Mouse (Mus musculus) heart, postnatal 4 days (tissue): ENCODE results near the gene Washc3. TPM values are rescaled to one million over a fixed set of nuclear protein-coding genes. Genes with fewer than 3 reads are reported as not detected.
A peak's percentile ranks its signal among the peaks of the same experiment; 100 is the strongest.

Experiments used
- DNase-seq: peaks from one replicate; pipeline ENCODE4 v3.0.0; 2021
- total RNA-seq, 2 experiments: library from RNA; stranded (reverse); gene quantifications; 2 replicates each; pipeline ENCODE4 v1.2.3; 2021

The Washc3 gene
- 10 to 100 TPM; 24.5 to 24.7 TPM for total RNA-seq

GRCm38 (mm10) chr10:88200951-88201638 lies at the start of gene Washc3:
Washc3 (plus strand) TSS chr10:88201093.
- DNase-seq, result peak; percentile 93

GRCm38 (mm10) chr10:88151658-88152057 lies 49.2 kb upstream of the Washc3 start:
- no peak for DNase-seq

GRCm38 (mm10) chr10:88162096-88162495 lies 38.8 kb upstream of the Washc3 start:
- DNase-seq, result no peak

- DNase-seq, result no peak
Observed at GRCm38 (mm10) chr10:88162676-88163075, 38.2 kb upstream of the Washc3 start.

GRCm38 (mm10) chr10:88166158-88166557 lies 34.7 kb upstream of the Washc3 start:
- DNase-seq, result no peak

GRCm38 (mm10) chr10:88167438-88168077 lies 33.3 kb upstream of the Washc3 start:
- DNase-seq, result no peak

- no peak for DNase-seq
Observed at GRCm38 (mm10) chr10:88200541-88200940, 352 bp upstream of the Washc3 start.

GRCm38 (mm10) chr10:88201650-88202049 lies 757 bp downstream of the Washc3 start:
- DNase-seq, result no peak

- no peak for DNase-seq
Observed at GRCm38 (mm10) chr10:88202581-88202980, 1.7 kb downstream of the Washc3 start.

- no peak for DNase-seq
Observed at GRCm38 (mm10) chr10:88203236-88203635, 2.3 kb downstream of the Washc3 start.

- DNase-seq, result no peak
Observed at GRCm38 (mm10) chr10:88212644-88213043, 11.8 kb downstream of the Washc3 start.

- no peak for DNase-seq
Observed at GRCm38 (mm10) chr10:88214800-88215514, 14.1 kb downstream of the Washc3 start.

- no peak for DNase-seq
Observed at GRCm38 (mm10) chr10:88218161-88218560, 17.3 kb downstream of the Washc3 start.

- DNase-seq, result no peak
Observed at GRCm38 (mm10) chr10:88221718-88222117, 20.8 kb downstream of the Washc3 start.

- DNase-seq, result no peak
Observed at GRCm38 (mm10) chr10:88225421-88225820, 24.5 kb downstream of the Washc3 start.

- no peak for DNase-seq
Observed at GRCm38 (mm10) chr10:88227962-88228361, 27.1 kb downstream of the Washc3 start.

- DNase-seq, result no peak
Observed at GRCm38 (mm10) chr10:88228521-88229017, 27.7 kb downstream of the Washc3 start.

GRCm38 (mm10) chr10:88231671-88232070 lies 30.8 kb downstream of the Washc3 start:
- DNase-seq, result no peak

- no peak for DNase-seq
Observed at GRCm38 (mm10) chr10:88232765-88233164, 31.9 kb downstream of the Washc3 start.

GRCm38 (mm10) chr10:88244681-88245080 lies 43.8 kb downstream of the Washc3 start:
- no peak for DNase-seq

- DNase-seq, result no peak
Observed at GRCm38 (mm10) chr10:88250300-88250699, 49.4 kb downstream of the Washc3 start.

GRCm38 (mm10) chr10:88252121-88252862 lies 51.4 kb downstream of the Washc3 start:
- no peak for DNase-seq

- DNase-seq, result no peak
Observed at GRCm38 (mm10) chr10:88255556-88255955, 54.7 kb downstream of the Washc3 start.
